Mouse (Mus musculus): Measurements from ENCODE around the gene Mthfsd. TPM values are rescaled to one million over a fixed set of nuclear protein-coding genes. Genes with fewer than 3 reads are reported as not detected.

Mthfsd gene
- total RNA-seq, 2 experiments from 2014 or later: 16.2 to 17.9 TPM

DNA sequence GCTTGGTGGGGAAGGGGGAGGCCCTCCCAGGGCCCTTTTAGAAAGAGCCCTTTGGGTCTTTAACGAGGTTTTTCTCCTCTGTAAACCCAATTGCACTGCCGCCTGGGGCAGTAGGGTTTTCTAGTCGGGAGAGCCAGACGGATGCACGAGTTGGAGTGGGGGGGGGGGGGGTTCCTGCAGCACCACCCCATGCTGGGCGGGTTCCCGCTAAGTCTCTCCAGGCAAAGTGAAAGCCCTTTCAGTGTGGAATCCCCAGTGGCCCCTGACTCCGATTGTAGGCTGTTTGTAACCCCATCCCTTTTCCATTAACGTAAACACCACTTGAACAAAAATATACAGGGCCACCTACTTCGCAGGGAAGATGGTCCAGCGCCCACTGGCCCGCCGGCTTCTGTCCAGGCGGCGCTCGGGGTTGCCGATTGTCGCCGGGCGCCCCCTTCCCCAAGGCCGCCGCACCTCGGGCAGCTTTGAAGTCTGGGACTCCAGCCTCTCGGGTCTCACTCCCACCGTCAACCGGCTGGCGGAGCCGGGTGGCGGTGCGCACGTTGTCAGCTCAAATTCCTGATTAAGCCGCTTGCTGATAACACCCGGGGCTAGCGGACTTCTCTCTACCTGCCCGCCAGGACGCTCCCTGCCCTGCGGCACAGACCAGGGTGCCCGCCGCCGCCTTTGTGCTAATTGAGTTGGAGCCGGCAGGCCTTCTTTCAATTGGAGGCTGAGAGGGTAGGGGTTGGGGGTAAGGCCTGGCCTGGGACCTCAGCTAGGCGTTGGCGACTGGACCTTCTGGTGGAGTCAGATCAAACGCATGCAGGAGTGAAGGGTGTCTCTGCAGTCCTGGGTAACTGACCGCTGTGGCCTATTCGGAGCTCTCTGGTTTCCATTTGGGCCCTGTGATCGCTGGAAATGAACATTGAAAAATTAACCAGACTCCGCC lies 34.8 kb downstream of the Mthfsd start:
- H3K4me3 ChIP-seq: peak overlapping the region; percentile 64
- intact Hi-C loops (cut with DNase I): no loop called here
- H3K27ac ChIP-seq: no peak overlapping the region
- no peak for TF ChIP-seq CTCF (IDR thresholded peaks at IDR 0.05)
- DNase-seq: no peak

DNA sequence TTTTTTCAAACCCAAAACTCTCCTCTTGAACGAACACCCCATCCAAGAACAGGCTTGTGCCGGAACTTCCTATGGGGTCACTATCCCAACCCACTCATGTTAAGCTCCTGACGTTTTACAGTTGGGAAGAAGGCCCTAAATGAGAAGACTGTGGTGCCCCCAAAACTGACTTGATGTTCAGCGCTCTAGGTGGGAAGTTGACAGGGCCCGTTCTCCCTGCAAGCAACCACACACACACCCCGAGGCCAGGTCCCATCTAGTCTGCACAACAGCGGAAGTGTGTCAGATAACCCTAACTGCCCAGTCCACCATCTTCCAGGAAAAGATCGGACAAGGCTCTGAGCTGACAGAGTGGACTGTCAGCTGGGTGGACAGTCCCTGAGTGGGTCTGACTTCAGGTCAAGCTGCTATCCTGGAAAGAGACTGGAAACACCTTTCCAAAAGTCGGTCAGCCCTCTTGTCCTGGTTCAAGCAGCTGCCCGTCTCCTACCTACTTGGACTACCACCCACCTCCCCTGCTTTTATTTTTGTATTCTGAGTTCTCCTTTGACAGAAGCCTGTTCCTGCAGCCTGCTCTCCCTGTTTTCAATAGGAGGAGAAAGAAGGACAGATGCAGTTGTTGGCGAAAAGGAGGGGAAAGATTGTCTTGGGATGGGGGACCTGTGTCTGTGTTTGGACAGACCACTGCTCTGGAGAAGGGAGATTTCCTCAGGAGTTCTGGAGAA lies 35.6 kb downstream of the Mthfsd start:
- Histone ChIP-seq H3K27ac (no peak overlapping the region), H3K4me3 (peak overlapping the region; percentile 64)
- intact Hi-C loops (cut with DNase I): no loop called here
- no peak for DNase-seq
- TF ChIP-seq CTCF (IDR thresholded peaks at IDR 0.05): no peak

DNA sequence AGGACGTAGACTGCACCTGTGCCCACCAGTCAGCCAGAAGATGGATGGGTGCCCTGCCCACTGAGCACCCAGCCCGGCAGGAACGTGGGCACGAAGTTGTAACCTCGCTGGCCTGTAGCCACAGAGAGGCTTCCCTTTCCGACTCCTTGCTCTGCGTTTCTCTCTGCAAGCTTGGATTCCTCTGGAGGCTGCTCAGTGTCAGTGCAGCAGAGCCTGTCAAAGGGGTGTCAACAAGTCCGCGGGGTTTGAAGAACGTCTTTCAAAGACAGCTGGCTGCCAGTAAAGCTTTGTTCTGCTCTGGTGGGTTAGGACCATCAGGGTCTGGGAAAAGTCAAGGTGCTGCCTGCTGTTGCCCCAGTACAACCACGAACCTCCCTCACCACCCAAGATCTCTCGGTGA lies 36.7 kb downstream of the Mthfsd start:
- intact Hi-C loops (cut with DNase I): no loop called here
- H3K27ac ChIP-seq: no peak overlapping the region
- TF ChIP-seq CTCF (IDR thresholded peaks at IDR 0.05): no peak

DNA sequence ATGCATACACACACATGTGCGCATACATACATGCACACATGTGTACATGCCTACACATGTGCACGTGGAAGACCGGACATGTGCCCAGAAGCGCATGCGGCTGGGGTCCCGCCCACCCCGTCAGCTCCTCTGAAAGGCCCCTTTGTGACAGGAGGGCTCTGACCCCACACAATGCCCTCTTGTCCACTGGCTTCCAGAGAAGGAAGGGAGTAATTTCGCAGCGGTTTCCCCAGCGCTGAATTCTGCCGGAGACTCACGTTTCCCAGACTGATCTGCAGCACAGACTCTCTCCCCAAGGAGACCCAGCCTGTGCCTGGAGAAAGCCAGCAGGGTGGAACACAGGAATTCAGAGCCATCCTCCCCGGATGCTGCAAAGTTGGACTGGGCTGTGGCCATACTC lies 44.5 kb downstream of the Mthfsd start:
- H3K4me3 ChIP-seq: no peak overlapping the region
- intact Hi-C loops (cut with DNase I): no loop called here
- H3K27ac ChIP-seq: no peak overlapping the region
- DNase-seq: no peak
- TF ChIP-seq CTCF (IDR thresholded peaks at IDR 0.05): no peak

More for the DNA sequence above, 36.7 kb downstream of the Mthfsd start:
- no peak for DNase-seq
- H3K4me3 ChIP-seq: no peak overlapping the region

DNA sequence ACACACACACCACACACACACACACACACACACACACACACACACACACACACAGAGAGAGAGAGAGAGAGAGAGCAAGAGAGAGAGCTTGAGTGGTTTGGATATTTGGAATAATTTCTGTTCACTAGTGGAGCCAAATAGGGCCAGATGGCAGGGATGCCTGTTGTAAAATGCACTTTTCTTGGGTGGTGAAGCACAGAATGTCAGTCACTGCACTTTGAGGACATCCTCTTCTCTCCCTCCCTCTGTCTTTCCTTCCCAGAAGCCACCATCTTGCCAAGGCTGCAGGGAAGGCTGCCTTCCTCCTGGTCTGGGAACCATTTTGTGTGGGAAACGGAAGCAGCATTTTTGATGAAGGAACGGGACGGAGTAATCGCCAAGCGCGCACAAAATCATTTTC lies 45.7 kb downstream of the Mthfsd start:
- TF ChIP-seq CTCF (IDR thresholded peaks at IDR 0.05): no peak
- DNase-seq: no peak
- H3K27ac ChIP-seq: no peak overlapping the region
- H3K4me3 ChIP-seq: no peak overlapping the region
- intact Hi-C loops (cut with DNase I): no loop called here

DNA sequence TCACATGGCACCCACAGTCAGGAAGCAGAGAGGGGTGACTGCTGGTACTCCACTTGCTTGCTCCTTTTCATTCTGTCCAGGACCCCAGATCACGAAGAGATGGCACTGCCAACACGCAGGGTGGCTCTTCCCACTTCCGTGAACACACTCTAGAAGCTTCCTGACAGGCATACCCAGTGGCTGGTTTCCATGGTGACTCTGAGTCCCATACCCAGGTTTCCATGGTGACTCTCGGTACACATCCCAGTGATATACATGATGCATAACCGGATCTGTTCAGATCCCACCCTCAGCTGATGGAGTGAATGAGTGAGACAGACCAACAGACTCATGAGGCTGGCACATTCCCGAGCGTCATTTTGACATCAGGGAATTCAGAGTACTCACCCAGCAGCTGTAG lies 49.1 kb downstream of the Mthfsd start:
- Histone ChIP-seq H3K27ac (no peak overlapping the region), H3K4me3 (no peak overlapping the region)
- intact Hi-C loops (cut with DNase I): no loop called here
- TF ChIP-seq CTCF (IDR thresholded peaks at IDR 0.05): no peak
- DNase-seq: no peak

DNA sequence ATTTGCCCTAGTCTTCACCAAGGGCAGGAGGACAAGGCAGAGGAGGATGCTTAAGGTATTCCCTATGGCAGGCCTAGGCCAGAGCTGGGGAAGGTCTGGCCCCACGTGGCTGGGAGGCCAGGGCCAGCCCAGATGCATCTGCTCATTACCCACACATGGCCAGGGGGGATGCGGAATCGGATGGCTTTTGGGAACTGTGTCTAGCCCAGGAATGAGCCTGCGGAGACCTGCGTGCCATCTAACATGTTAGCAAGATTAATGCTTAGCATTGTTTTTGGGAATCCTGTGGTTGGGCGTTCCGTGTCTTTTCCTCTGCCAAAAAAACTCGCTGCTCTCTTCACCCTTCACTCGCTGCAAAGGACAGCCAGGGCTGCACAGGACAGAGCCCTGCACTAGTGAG lies 50.1 kb downstream of the Mthfsd start:
- no peak for TF ChIP-seq CTCF (IDR thresholded peaks at IDR 0.05)
- Histone ChIP-seq H3K27ac (no peak overlapping the region), H3K4me3 (no peak overlapping the region)
- no peak for DNase-seq
- intact Hi-C loops (cut with DNase I): no loop called here

DNA sequence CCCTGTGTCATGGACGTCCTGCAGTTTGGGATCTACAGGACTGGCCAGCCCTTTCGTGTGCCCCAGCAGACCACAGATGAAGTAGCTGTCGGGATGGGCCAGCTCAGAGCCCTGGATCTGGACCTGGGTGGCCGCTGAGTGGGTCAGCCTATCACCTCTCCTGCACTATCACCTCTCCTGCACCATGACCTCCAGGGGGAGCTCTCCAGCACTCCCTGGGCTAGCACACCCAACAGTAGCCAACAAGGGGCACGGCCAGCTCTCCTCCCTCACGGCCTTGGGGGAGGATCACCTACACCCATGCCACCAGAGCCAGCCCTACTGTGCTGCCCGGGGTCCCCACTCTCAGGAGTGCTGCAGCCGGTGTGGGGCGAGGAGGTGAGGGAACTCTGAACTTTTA lies 60.8 kb downstream of the Mthfsd start:
- no peak overlapping the region for H3K4me3 ChIP-seq
- no peak for DNase-seq
- intact Hi-C loops (cut with DNase I): no loop called here
- no peak overlapping the region for H3K27ac ChIP-seq
- TF ChIP-seq CTCF (IDR thresholded peaks at IDR 0.05): peak; percentile 28

DNA sequence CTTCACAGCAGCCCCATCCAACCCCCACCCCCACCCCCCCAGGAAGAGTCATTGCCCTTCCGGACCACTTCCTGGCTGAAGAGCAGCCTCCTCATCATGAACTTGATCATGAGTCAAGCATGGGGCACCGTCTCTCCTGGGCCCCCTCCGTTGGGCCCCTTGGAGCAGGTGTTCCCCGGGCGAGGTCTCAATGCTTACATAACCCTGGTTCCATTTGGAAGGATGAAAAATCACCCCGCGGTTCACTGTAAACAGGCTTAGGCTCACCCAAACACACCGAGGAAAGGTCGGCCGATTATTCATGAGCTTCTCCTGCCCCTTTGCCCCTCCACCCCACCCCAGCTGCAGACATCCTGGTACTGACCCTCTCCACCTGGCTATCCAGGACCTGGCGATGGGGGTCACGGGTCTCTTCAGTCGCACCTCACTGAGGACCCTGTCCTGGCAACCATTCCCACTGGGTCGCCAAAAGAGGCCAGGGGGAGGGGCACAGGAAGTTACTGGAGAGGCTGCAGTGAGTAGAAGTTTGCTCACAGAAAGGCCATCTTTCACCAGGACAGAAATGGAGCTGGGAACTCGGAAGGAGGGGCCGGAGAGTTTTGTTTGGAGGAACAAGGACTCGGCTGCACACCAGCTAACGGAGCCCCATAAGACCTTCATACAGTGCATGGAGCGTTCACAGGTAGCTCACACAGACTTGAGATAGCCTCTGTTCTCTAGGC lies 64.3 kb downstream of the Mthfsd start:
- no peak for TF ChIP-seq CTCF (IDR thresholded peaks at IDR 0.05)
- Histone ChIP-seq H3K27ac (no peak overlapping the region), H3K4me3 (no peak overlapping the region)
- no peak for DNase-seq
- intact Hi-C loops (cut with DNase I): no loop called here

Small RNAs within 50 kb of the gene (microRNA-seq; reads per million reads assigned to microRNA genes)
- gene Gm27530: not detected

Other genes with a start within 250 kb of the Mthfsd start
- under 1 TPM; 0.10 to 0.14 TPM for gene Foxf1, start 24.0 kb downstream of the Mthfsd start, total RNA-seq (2021)
- gene Foxc2, start 7.8 kb upstream of the Mthfsd start, total RNA-seq (2021): under 1 TPM; 0.20 TPM
- not detected for gene Foxl1, start 19.5 kb upstream of the Mthfsd start, total RNA-seq (2021)